Mouse (Mus musculus) liver, embryonic 11.5 days (tissue): ENCODE results near the gene Ntn3. TPM values are rescaled to one million over a fixed set of nuclear protein-coding genes. Genes with fewer than 3 reads are reported as not detected.
A peak's percentile ranks its signal among the peaks of the same experiment; 100 is the strongest.

Experiments
- ATAC-seq: fragments of 200-750 bp; cut with Nextera tagmentation; replicated peaks from 2 replicates; pipeline ENCODE4 v1.8.0; 2017; ENCODE audit warnings: moderate number of reproducible peaks, mild to moderate bottlenecking, moderate TSS enrichment, moderate library complexity; ENCODE audit not compliant: low FRiP score
- DNase-seq: peaks from one replicate; pipeline ENCODE4 v3.0.0-alpha.2; 2017; ENCODE audit warnings: low spot score
- H3K27ac ChIP-seq: fragments of 300-500 bp; sonication (generic); 2 replicates; pipeline ENCODE4 v1.5.1; 2014; ENCODE audit warnings: mild to moderate bottlenecking, low read depth, low read length, control low read depth
- H3K27me3 ChIP-seq: fragments of 300-500 bp; sonication (generic); replicated peaks from 2 replicates; pipeline ENCODE4 v1.6.1; 2014; ENCODE audit warnings: low read length, mixed read lengths; ENCODE audit not compliant: control insufficient read depth, insufficient read depth
- H3K36me3 ChIP-seq: fragments of 300-500 bp; sonication (generic); 2 replicates; pipeline ENCODE4 v1.6.1; 2014; ENCODE audit warnings: mild to moderate bottlenecking, low read length, moderate library complexity, mixed read lengths; ENCODE audit not compliant: control insufficient read depth, insufficient read depth
- H3K4me1 ChIP-seq: fragments of 300-500 bp; sonication (generic); replicated peaks from 2 replicates; pipeline ENCODE4 v1.6.1; 2014; ENCODE audit warnings: low read length, mixed read lengths; ENCODE audit not compliant: control insufficient read depth, insufficient read depth
- H3K4me2 ChIP-seq: fragments of 300-500 bp; sonication (generic); 2 replicates; pipeline ENCODE4 v1.6.1; 2014; ENCODE audit warnings: mild to moderate bottlenecking, control low read depth, moderate library complexity
- H3K4me3 ChIP-seq: fragments of 300-500 bp; sonication (generic); 2 replicates; pipeline ENCODE4 v1.5.1; 2014; ENCODE audit warnings: low read depth, low read length, control low read depth
- H3K9ac ChIP-seq: fragments of 300-500 bp; sonication (generic); 2 replicates; pipeline ENCODE4 v1.6.1; 2014; ENCODE audit warnings: low read depth, low read length, control low read depth
- H3K9me3 ChIP-seq: fragments of 300-500 bp; sonication (generic); 2 replicates; pipeline ENCODE4 v1.6.1; 2016; ENCODE audit warnings: low read length, inconsistent platforms, mixed read lengths; ENCODE audit not compliant: control insufficient read depth
- WGBS: fragments of 180-500 bp; shearing (Covaris S2); extraction: QIAGEN DNeasy Blood & Tissue Kit; methylation state at CpG from one replicate; pipeline ENCODE4 v1.1.7; 2014; 5-methylcytosine and 5-hydroxymethylcytosine counted together
- microRNA-seq: library from miRNA; unstranded; fragments of <30 nt; microRNA quantifications from one replicate; pipeline ENCODE4, GENCODE M21; 2017; ENCODE audit warnings: borderline number of aligned reads
- polyA plus RNA-seq: library from polyadenylated mRNA; unstranded; fragments of >200 nt; fragmentation: Nextera tagmentation; extraction: Ambion mirVana; gene quantifications from 2 replicates; pipeline ENCODE4 v1.2.1, GENCODE M21; 2014

The Ntn3 gene
- polyA plus RNA-seq, 1 experiment from 2014 or later, result 2.7 TPM

DNA sequence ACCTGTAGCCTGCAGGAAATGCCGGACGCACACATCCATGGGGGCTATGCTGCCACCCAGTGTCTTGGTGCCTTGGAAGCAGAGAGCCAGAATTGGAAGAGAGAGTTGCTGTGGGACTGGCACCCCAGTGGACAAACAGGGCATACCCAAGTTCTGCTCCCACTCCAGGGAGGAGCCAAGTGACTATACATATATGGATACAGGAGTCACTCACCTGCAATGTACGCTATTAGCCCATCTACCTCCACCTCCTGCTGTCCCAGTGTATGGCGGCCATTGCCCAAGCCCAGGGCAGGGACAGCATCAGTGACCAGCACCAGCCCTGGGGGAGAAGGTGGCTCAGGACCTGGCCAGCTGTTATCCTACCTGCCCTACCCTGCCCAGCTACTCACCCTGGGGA lies 51.8 kb downstream of the Ntn3 start:
- no peak for ATAC-seq
- Histone ChIP-seq H3K9me3 (no peaks in the 10 kb centered on the region), H3K4me2 (no peak overlapping the region), H3K27ac (no peak overlapping the region), H3K4me1 (peaks cover 5% of the 10 kb centered on the region), H3K36me3 (peaks cover 5% of the 10 kb centered on the region; the same call in 1 of the 2 replicates), H3K4me3 (no peak overlapping the region), H3K9ac (no peak overlapping the region), H3K27me3 (no peaks in the 10 kb centered on the region)
- no peak for DNase-seq
- 84% methylated on average over 4 of the region's 4 CpGs for WGBS

DNA sequence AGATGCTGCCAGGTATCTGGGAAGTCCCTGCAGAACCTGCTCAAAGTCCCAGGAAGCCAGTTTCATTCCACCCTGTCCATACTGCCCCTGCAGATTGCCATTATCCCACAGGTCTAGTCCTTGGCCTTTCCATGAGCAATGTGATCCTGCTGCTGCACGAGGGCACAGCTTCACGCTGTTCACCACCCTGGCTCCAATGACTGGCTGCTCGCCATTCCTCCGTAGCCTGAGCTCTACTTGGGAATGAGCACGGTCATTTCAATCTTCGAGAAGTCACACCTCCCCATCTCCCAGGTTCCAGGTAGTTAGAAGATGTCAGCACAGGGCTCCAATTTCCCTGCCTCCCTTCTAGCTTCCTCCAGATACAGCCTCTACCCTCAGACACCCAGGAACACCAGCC lies 52.2 kb downstream of the Ntn3 start:
- no peak for DNase-seq
- H3K36me3 ChIP-seq, result peaks cover 5% of the 10 kb centered on the region; the same call in 1 of the 2 replicates
- H3K4me3 ChIP-seq, result no peak overlapping the region
- no peak overlapping the region for H3K9ac ChIP-seq
- ATAC-seq, result no peak
- H3K27me3 ChIP-seq, result no peaks in the 10 kb centered on the region
- peaks cover 7% of the 10 kb centered on the region for H3K4me1 ChIP-seq
- WGBS, result 92% methylated on average over 6 of the region's 6 CpGs
- H3K9me3 ChIP-seq, result no peaks in the 10 kb centered on the region
- H3K27ac ChIP-seq, result no peak overlapping the region
- no peak overlapping the region for H3K4me2 ChIP-seq

- H3K9me3 ChIP-seq, result no peaks in the 10 kb centered on the region
- ATAC-seq, result no peak
- H3K27me3 ChIP-seq, result no peaks in the 10 kb centered on the region
- H3K36me3 ChIP-seq, result peaks cover 5% of the 10 kb centered on the region; the same call in 1 of the 2 replicates
- peaks cover 14% of the 10 kb centered on the region for H3K4me1 ChIP-seq
- 87% methylated on average over 3 of the region's 3 CpGs for WGBS
- no peak overlapping the region for H3K4me2 ChIP-seq
- no peak overlapping the region for H3K27ac ChIP-seq
- DNase-seq, result no peak
- no peak overlapping the region for H3K9ac ChIP-seq
- no peak overlapping the region for H3K4me3 ChIP-seq
Measured at GRCm38 (mm10) chr17:24156394-24156793, 52.9 kb downstream of the Ntn3 start.

DNA sequence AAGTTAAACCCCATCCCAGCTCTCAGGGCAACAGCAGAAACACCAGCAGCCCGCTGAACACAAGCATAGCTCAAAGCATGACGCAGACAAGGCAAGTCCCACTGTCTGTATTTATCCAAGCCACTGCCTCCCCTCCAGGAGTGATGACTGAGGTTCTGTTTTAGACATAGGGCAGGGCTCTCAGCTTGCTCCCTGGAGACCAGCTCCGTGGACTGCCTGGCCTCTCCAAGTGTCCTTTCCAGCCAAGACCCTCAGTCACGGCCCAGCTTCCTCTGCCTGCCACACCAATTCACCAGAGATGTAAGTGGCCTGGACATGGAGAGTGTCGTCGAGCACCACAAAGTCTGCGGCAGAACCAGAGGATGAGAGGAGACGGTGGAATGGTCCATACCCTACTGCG lies 53.6 kb downstream of the Ntn3 start:
- ATAC-seq, result no peak
- Histone ChIP-seq H3K27ac (no peak overlapping the region), H3K36me3 (peaks cover 5% of the 10 kb centered on the region; the same call in 1 of the 2 replicates), H3K4me1 (peaks cover 15% of the 10 kb centered on the region), H3K4me3 (no peak overlapping the region), H3K4me2 (no peak overlapping the region), H3K9ac (no peak overlapping the region), H3K27me3 (no peaks in the 10 kb centered on the region), H3K9me3 (no peaks in the 10 kb centered on the region)
- no peak for DNase-seq
- WGBS, result 89% methylated on average over 9 of the region's 9 CpGs

DNA sequence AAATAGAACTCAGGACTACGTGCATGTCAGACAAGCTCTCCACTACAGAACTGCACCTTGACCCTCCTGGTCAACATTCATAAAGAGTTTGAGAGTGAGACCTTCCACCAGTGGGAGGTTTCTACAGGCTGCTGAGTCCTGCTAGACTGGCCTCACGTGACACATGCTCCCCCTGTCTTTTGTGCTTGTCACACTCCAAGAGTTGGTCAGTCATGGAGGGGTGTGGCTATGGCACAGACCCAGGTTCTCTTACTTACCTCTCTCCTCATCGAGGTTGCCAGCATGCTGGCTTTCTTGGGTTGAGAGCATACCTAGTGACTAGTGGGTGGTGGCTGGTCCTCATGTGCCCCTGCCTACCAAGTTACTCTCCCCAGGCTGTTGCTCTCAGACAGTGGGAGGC lies 54.9 kb downstream of the Ntn3 start:
- no peak overlapping the region for H3K4me3 ChIP-seq
- peaks cover 15% of the 10 kb centered on the region for H3K4me1 ChIP-seq
- H3K4me2 ChIP-seq, result no peak overlapping the region
- ATAC-seq (no peak), DNase-seq (no peak)
- H3K36me3 ChIP-seq, result peaks cover 5% of the 10 kb centered on the region; the same call in 1 of the 2 replicates
- no peak overlapping the region for H3K9ac ChIP-seq
- no peaks in the 10 kb centered on the region for H3K27me3 ChIP-seq
- H3K9me3 ChIP-seq, result no peaks in the 10 kb centered on the region
- WGBS, result 74% methylated on average over 3 of the region's 3 CpGs
- no peak overlapping the region for H3K27ac ChIP-seq

Small RNA genes lying within 50 kb of the gene (microRNA-seq; reads per million reads assigned to microRNA genes)
- gene Mir5134 (3.5 reads per million, percentile 4 among the genes with 10 or more reads in this experiment), gene Mir6965 (3.2 reads per million)

Other genes with a start within 250 kb of the Ntn3 start
- not detected in 2 replicates for gene Prss30, start 229.0 kb downstream of the Ntn3 start, polyA plus RNA-seq
- 0.21 TPM in 1 of 2 replicates, not detected in the other for gene Prss22, start 211.4 kb downstream of the Ntn3 start, polyA plus RNA-seq
- gene Prss27, start 171.4 kb downstream of the Ntn3 start, polyA plus RNA-seq, result not detected in 2 replicates
- 43.0 and 46.8 TPM in 2 replicates for gene Kctd5, start 136.0 kb downstream of the Ntn3 start, polyA plus RNA-seq
- gene Pdpk1, start 58.6 kb downstream of the Ntn3 start, polyA plus RNA-seq, result 31.8 and 37.0 TPM in 2 replicates
- gene Amdhd2, start 45.8 kb downstream of the Ntn3 start, polyA plus RNA-seq, result 30.5 and 35.2 TPM in 2 replicates
- 476 and 499 TPM in 2 replicates for gene Atp6v0c, start 39.8 kb downstream of the Ntn3 start, polyA plus RNA-seq
- gene Tbc1d24, start 4.0 kb downstream of the Ntn3 start, polyA plus RNA-seq, result 13.3 and 14.5 TPM in 2 replicates
- 16.6 and 17.2 TPM in 2 replicates for gene Tedc2, start 11.3 kb upstream of the Ntn3 start, polyA plus RNA-seq
- 95.6 and 107 TPM in 2 replicates for gene Ccnf, start 42.0 kb upstream of the Ntn3 start, polyA plus RNA-seq
- 0.19 TPM in 1 of 2 replicates, not detected in the other for gene Abca17, start 141.5 kb upstream of the Ntn3 start, polyA plus RNA-seq
- gene Abca3, start 142.4 kb upstream of the Ntn3 start, polyA plus RNA-seq, result 30.4 and 30.7 TPM in 2 replicates
- 336 and 347 TPM in 2 replicates for gene Rnps1, start 205.0 kb upstream of the Ntn3 start, polyA plus RNA-seq
- 122 and 126 TPM in 2 replicates for gene Eci1, start 217.1 kb upstream of the Ntn3 start, polyA plus RNA-seq
- 1.1 and 1.3 TPM in 2 replicates for gene Dnase1l2, start 233.6 kb upstream of the Ntn3 start, polyA plus RNA-seq